Comparison of ENCODE assay signal across 20 mouse cellular contexts in genomic region chr3:61116364-61116763, GRCm38 (mm10).
DNase-seq lines count a peak whose midpoint lies in the region; ATAC-seq lines count a peak whose summit lies in the region.
"Had no signal": no experiment of that assay in that cellular context is flagged by ENCODE, and none has a peak within 500 bp of the region (broad histone marks: within the 10 kb centered on the region; RNA-seq: fewer than 3 reads in every experiment).

No protein-coding gene starts in this region.

- no peak for DNase-seq in urinary bladder, postnatal 14 days (ENCODE audit: low spot score)
- DNase-seq in heart, postnatal 14 days, result no peak
- DNase-seq in lung, postnatal 10 days, result no peak
- DNase-seq in embryo, embryonic 9.5 days (ENCODE audit: extremely low spot score), result no peak
- DNase-seq: adrenal gland, adult 2 months; adrenal gland, adult 8-10 months; adrenal gland, postnatal 10 days; adrenal gland, postnatal 14 days; adrenal gland, postnatal 25 days; adrenal gland, postnatal 36 days; B cell, adult 2 months; cerebellum, adult 11 months; cerebellum, adult 11-12 months had no signal

- ATAC-seq in granulocyte monocyte progenitor cell, adult 5-6 weeks (replicated peaks; ENCODE audit: poor library complexity, severe bottlenecking), result peak; percentile 69
- ATAC-seq in megakaryocyte, adult 5-6 weeks (ENCODE audit: poor library complexity, severe bottlenecking), result peak; percentile 90
- ATAC-seq in megakaryocyte progenitor cell, adult 5-6 weeks (replicated peaks; ENCODE audit: poor library complexity), result 0 out of 2 replicates have a peak, but pooled peaks have one; percentile 31
- peak; percentile 59; the same call in 1 of the 2 replicates for ATAC-seq in monocyte, adult 5-6 weeks (replicated peaks; ENCODE audit: insufficient number of reproducible peaks, low FRiP score, low TSS enrichment, poor library complexity, severe bottlenecking)
- ATAC-seq: activated CD4-positive, CD25-positive, alpha-beta regulatory T cell, adult 4 months; CD4-positive, CD25-positive, alpha-beta regulatory T cell, adult 4 months; Patski had no signal

- intact Hi-C loops in heart, postnatal 14 days (cut with DNase I), result no loop called here

Comparison
In these comparisons a context has a peak if more than half of its experiments do, and no peak if none do; other contexts are left out.
1. ATAC-seq: peak in every context shown above with its lines; median percentile 90 in megakaryocyte, adult 5-6 weeks; 69 in granulocyte monocyte progenitor cell, adult 5-6 weeks; 59 in monocyte, adult 5-6 weeks; 31 in megakaryocyte progenitor cell, adult 5-6 weeks.